Mouse (Mus musculus) liver, embryonic 16.5 days (tissue): Measurements from ENCODE around the gene Plppr4. TPM values are rescaled to one million over a fixed set of nuclear protein-coding genes. Genes with fewer than 3 reads are reported as not detected.

ENCODE experiments used
- ATAC-seq: fragments of 200-750 bp; cut with Nextera tagmentation; 2 replicates; pipeline ENCODE4 v1.8.0; 2017; ENCODE audit warnings: low read depth, mild to moderate bottlenecking, moderate number of reproducible peaks, moderate library complexity
- H3K27ac ChIP-seq: fragments of 300-500 bp; sonication (generic); 2 replicates; pipeline ENCODE4 v1.5.1; 2014; ENCODE audit warnings: mild to moderate bottlenecking, low read length
- H3K27me3 ChIP-seq: fragments of 300-500 bp; sonication (generic); 2 replicates; pipeline ENCODE4 v1.6.1; 2014; ENCODE audit warnings: low read depth, low read length, mixed read lengths; ENCODE audit not compliant: control insufficient read depth, insufficient read depth
- H3K36me3 ChIP-seq: fragments of 300-500 bp; sonication (generic); 2 replicates; pipeline ENCODE4 v1.6.1; 2014; ENCODE audit warnings: mild to moderate bottlenecking; ENCODE audit not compliant: control insufficient read depth, insufficient read depth
- H3K4me1 ChIP-seq: fragments of 300-500 bp; sonication (generic); 2 replicates; pipeline ENCODE4 v1.6.1; 2014; ENCODE audit warnings: low read depth, low read length, mixed read lengths; ENCODE audit not compliant: control insufficient read depth
- H3K4me2 ChIP-seq: fragments of 300-500 bp; sonication (generic); 2 replicates; pipeline ENCODE4 v1.6.1; 2014; ENCODE audit warnings: low read depth, low read length, mixed read lengths
- H3K4me3 ChIP-seq: fragments of 300-500 bp; sonication (generic); 2 replicates; pipeline ENCODE4 v1.5.1; 2014; ENCODE audit warnings: low read depth, mild to moderate bottlenecking, low read length
- H3K9ac ChIP-seq: fragments of 300-500 bp; sonication (generic); 2 replicates; pipeline ENCODE4 v1.6.1; 2014; ENCODE audit warnings: low read depth, low read length
- H3K9me3 ChIP-seq: fragments of 300-500 bp; sonication (generic); replicated peaks from 2 replicates; pipeline ENCODE4 v1.6.1; 2016; ENCODE audit warnings: low read length; ENCODE audit not compliant: control insufficient read depth
- WGBS: fragments of 180-500 bp; shearing (Covaris S2); extraction: QIAGEN DNeasy Blood & Tissue Kit; methylation state at CpG from one replicate; pipeline ENCODE4 v1.1.7; 2014; ENCODE audit not compliant: insufficient replicate concordance; 5-methylcytosine and 5-hydroxymethylcytosine counted together
- polyA plus RNA-seq: library from polyadenylated mRNA; unstranded; fragments of >200 nt; fragmentation: Nextera tagmentation; extraction: Ambion mirVana; gene quantifications from 2 replicates; pipeline ENCODE4 v1.2.1, GENCODE M21; 2015

Gene Plppr4
- polyA plus RNA-seq, 1 experiment from 2014 or later, result 0.04 TPM

DNA sequence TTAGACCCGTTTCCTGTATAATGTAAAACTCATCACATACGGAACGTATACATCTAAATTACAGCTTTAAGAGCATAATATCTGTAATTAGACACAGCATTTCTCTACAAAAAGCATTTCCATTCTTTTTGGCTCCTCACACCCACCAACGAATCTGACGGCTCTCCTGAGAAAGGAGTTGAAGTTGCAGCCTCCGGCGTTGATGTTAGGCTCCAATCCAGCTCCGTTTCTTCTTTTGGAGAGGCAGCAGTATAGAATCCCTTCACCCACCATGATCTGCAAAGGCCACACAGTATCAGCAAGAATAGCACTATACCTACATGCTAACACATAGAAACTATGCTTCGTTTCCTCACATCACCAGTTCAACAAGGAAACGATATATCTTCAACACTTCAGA is 29.2 kb downstream of the Plppr4 start:
- Histone ChIP-seq H3K4me1 (no peaks in the 10 kb centered on the region), H3K4me2 (no peak overlapping the region), H3K27me3 (no peaks in the 10 kb centered on the region), H3K27ac (no peak overlapping the region), H3K4me3 (no peak overlapping the region), H3K9me3 (no peaks in the 10 kb centered on the region), H3K9ac (no peak overlapping the region), H3K36me3 (no peaks in the 10 kb centered on the region)
- 75% methylated on average over 10 of the region's 10 CpGs for WGBS
- ATAC-seq, result no peak

DNA sequence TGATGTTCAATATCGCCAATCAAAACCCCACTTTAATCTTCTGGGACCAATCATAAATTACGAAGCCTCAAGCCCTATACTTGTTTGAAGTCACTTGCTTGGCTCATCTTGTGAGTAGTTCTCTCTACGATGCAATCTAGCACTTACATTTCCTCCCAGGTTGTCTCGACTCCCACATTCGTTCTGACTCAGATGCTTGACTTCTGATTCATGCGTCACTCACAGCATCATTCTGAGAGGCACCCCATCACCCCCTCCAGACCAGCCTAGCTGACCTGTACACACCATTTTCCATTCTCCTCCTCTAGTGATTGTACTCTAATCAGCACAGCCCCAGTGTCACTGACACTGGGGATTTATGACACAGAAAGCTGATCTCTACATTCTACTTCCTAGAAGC is 31.2 kb downstream of the Plppr4 start:
- WGBS, result 58% methylated on average over 6 of the region's 6 CpGs
- Histone ChIP-seq H3K4me2 (no peak overlapping the region), H3K27me3 (no peaks in the 10 kb centered on the region), H3K27ac (no peak overlapping the region), H3K9ac (no peak overlapping the region), H3K36me3 (no peaks in the 10 kb centered on the region), H3K9me3 (no peaks in the 10 kb centered on the region), H3K4me1 (no peaks in the 10 kb centered on the region), H3K4me3 (no peak overlapping the region)
- no peak for ATAC-seq

DNA sequence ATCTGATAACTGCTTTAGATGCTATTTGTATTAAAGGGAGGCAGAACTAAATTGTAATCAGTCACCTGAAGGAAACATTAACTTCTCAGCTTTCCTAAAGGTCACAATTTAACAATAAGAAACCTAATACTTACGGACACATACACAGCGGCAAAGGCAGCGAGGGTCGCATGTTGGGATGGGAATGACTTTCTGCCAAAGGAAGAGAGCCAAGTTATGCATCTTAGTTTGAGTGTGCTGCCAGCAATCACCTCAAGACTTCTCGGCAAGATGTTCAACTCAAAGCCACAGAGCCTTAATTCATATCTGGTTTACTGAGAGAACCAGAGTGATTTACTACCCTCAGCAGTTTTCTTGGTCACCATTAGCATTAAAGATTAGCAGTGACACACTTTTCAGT is 34.1 kb downstream of the Plppr4 start:
- whole genome bisulfite sequencing, result 76% methylated on average over 5 of the region's 5 CpGs
- H3K27me3 ChIP-seq, result no peaks in the 10 kb centered on the region
- ATAC-seq, result no peak
- H3K27ac ChIP-seq, result no peak overlapping the region
- H3K9ac ChIP-seq, result no peak overlapping the region
- no peaks in the 10 kb centered on the region; the same call in 1 of the 2 replicates for H3K9me3 ChIP-seq
- H3K4me3 ChIP-seq, result no peak overlapping the region
- H3K4me1 ChIP-seq, result no peaks in the 10 kb centered on the region
- no peaks in the 10 kb centered on the region for H3K36me3 ChIP-seq
- no peak overlapping the region for H3K4me2 ChIP-seq

DNA sequence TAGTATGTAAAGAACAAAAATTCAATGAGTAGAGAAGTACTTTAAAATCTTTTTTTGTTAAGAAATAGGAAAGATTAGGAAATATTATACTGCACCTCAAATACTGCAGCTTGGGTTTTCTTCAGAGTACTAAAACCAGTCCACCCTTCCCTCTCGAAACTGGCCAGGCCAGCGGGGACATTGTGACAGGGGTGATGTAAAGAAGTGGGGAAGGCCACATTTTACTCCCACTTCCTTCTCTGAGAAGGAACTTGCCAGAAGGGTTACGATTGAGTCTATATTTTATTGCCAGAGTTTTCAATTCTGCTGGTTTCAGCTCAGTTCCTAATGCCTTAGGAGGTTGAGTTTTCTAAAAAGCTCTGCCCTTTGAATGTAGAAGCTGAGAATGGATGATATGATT is 41.0 kb downstream of the Plppr4 start:
- H3K27me3 ChIP-seq, result no peaks in the 10 kb centered on the region
- no peak overlapping the region for H3K9ac ChIP-seq
- no peak overlapping the region for H3K4me3 ChIP-seq
- no peaks in the 10 kb centered on the region; the same call in 1 of the 2 replicates for H3K9me3 ChIP-seq
- no peaks in the 10 kb centered on the region for H3K4me1 ChIP-seq
- 46% methylated on average over 3 of the region's 3 CpGs for WGBS
- no peak for ATAC-seq
- no peak overlapping the region for H3K27ac ChIP-seq
- no peak overlapping the region for H3K4me2 ChIP-seq
- no peaks in the 10 kb centered on the region for H3K36me3 ChIP-seq

DNA sequence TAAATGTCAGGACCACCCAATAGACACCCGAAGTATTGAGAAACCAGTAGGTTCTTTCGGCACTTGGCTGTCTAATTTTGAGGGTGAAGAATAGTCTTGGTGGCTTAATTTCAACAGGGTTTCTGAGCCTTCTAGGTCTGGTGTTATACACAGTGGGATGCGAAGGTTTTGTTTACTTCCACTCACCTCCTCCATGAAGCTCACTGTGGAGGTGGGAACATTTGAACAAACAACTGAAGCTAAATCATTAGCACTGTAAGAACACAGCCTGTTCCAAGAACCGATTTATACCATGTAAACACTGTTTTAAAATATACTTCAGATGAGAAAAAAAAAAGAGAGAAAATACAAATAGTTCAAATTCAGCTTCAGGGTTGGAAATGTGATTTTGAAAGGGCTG is 47.3 kb downstream of the Plppr4 start:
- Histone ChIP-seq H3K4me2 (no peak overlapping the region), H3K4me3 (no peak overlapping the region), H3K4me1 (no peaks in the 10 kb centered on the region), H3K36me3 (no peaks in the 10 kb centered on the region), H3K27me3 (no peaks in the 10 kb centered on the region), H3K9me3 (no peaks in the 10 kb centered on the region), H3K9ac (no peak overlapping the region), H3K27ac (no peak overlapping the region)
- 65% methylated on average over 4 of the region's 4 CpGs for WGBS
- ATAC-seq, result no peak

DNA sequence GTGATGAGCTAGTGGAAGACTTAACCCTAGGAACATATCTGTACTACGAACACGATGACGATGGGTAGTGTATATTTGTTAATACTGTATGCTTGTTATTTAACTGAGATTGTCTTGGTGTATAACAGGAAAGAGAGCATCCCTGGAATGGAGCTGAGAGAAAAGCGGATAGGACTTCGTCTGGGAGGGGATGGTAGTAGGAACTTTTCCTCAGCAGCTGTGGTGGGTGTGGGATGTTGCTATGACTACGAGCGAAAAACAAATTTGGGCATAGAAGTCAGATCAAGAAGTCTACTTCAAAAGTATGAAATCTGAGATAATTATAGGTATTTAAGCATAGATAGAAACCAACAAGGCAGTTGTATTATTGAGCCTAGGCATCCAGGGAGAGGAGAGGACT is 48.6 kb downstream of the Plppr4 start:
- H3K4me3 ChIP-seq, result no peak overlapping the region
- H3K36me3 ChIP-seq, result no peaks in the 10 kb centered on the region
- no peaks in the 10 kb centered on the region for H3K9me3 ChIP-seq
- H3K4me1 ChIP-seq, result no peaks in the 10 kb centered on the region
- 76% methylated on average over 7 of the region's 7 CpGs for WGBS
- H3K27me3 ChIP-seq, result no peaks in the 10 kb centered on the region
- no peak overlapping the region for H3K9ac ChIP-seq
- H3K27ac ChIP-seq, result no peak overlapping the region
- no peak overlapping the region for H3K4me2 ChIP-seq
- ATAC-seq, result no peak

DNA sequence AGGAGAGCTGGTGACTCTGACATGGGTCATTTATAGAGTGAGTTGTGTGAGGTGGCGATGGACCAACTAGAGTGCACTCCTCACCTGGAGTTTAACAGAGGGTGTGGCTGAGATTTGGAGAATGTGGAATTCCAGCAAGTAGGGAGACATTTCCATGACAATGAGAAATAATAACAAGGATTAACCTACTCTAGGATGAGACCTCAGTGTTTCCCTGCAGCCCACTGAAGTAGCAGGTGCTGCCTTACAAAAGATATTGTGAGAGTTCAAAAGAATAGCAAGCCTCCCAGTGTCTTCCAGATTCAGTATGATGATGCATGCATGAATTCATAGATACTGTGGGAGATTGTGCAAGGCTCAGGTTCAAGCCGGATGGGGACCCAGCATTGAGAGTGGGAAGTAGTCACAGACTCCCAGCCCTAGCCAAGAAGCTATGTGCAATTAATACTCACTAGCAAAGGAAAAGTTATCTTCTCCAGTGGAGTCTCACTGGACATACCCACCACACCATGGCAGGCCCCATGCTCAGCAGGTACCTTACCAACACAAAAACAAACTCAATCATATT is 49.8 kb downstream of the Plppr4 start:
- WGBS, result 67% methylated on average over 2 of the region's 2 CpGs
- H3K4me2 ChIP-seq, result no peak overlapping the region
- H3K4me3 ChIP-seq, result no peak overlapping the region
- no peak overlapping the region for H3K27ac ChIP-seq
- ATAC-seq, result no peak
- no peaks in the 10 kb centered on the region for H3K27me3 ChIP-seq
- H3K4me1 ChIP-seq, result no peaks in the 10 kb centered on the region
- no peaks in the 10 kb centered on the region for H3K9me3 ChIP-seq
- no peak overlapping the region for H3K9ac ChIP-seq
- no peaks in the 10 kb centered on the region for H3K36me3 ChIP-seq

DNA sequence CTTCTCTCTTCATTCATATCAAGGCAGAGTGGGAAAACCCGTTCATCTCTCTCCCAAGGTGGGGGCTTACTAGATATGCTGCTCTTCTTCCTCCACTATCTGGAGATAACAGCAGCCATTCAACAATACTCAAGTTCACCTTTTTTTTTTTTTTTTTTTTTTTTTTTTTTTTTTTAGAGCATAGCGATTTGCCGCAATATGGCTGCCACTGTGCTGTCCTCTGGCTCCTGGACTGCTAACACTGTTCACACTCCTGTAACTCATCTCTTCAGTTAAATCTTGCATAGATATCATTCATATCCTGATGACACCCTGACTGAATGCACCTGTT is 51.1 kb downstream of the Plppr4 start:
- no peaks in the 10 kb centered on the region for H3K27me3 ChIP-seq
- WGBS, result 71% methylated on average over 3 of the region's 3 CpGs

DNA sequence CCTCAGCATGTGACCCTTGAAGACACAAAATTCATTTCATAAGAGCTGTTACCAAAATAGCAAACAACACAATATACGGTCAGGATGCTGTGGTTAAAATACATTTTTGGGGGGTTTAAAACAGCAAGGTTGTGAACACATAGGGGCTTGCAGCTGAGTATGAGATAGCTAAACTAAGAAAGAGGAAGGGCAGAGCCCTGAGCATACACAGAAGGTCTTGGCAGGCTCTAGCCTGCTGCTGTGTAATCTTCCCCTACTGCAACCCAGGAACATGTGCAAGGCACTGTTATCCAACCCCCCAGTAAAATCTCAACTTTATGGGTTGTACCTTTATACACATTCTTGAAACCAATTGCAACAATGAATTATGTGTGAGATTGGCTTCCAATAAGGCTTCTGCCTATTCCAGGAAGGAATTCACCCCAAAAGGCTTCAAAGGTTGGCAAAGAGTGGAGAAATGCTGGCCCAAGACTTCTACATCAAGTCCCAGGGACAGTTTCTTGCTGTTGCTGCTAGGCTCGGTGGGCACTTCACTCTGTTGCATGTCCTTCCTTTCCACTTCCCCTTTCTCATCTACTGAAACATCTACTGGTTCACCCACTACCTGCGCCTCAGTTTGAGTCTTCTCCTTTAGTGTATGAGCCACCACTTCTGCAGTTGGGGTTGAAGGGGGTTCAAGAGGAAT is 51.6 kb downstream of the Plppr4 start:
- Histone ChIP-seq H3K27ac (no peak overlapping the region), H3K4me1 (no peaks in the 10 kb centered on the region), H3K9me3 (no peaks in the 10 kb centered on the region), H3K4me2 (no peak overlapping the region), H3K9ac (no peak overlapping the region), H3K27me3 (no peaks in the 10 kb centered on the region), H3K4me3 (no peak overlapping the region), H3K36me3 (no peaks in the 10 kb centered on the region)
- WGBS, result 35% methylated on average over 3 of the region's 3 CpGs
- no peak for ATAC-seq

More for the DNA sequence above, 51.1 kb downstream of the Plppr4 start:
- no peak overlapping the region for H3K4me3 ChIP-seq
- H3K36me3 ChIP-seq, result no peaks in the 10 kb centered on the region
- H3K4me1 ChIP-seq, result no peaks in the 10 kb centered on the region
- no peak overlapping the region for H3K4me2 ChIP-seq
- no peak overlapping the region for H3K9ac ChIP-seq
- no peak for ATAC-seq
- H3K9me3 ChIP-seq, result no peaks in the 10 kb centered on the region
- H3K27ac ChIP-seq, result no peak overlapping the region
